Mouse (Mus musculus): ENCODE measurements around the gene Ptpn3. TPM values are rescaled to one million over a fixed set of nuclear protein-coding genes. Genes with fewer than 3 reads are reported as not detected.

Gene Ptpn3
- polyA plus RNA-seq, 1 experiment from 2014 or later, result 3.4 TPM

DNA sequence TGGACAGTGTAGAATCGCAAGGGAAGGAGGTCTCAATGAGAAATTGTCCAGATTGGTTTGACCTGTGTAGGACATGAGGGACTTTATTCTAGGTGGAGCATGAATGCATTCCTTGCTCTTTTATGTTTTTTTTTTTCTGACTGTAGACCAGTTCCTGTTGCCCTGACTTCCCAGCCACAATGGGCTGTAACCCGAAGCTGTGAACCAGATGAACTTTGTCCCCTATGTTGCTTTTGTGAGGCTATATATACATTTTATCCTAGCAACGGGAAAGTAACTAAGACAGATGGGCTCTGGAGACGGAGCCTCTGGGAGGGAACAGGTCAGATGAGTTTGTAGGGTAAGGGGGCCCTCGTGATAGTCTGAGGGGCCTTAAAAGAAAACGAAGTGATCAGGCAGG lies 115.6 kb downstream of the Ptpn3 start:
- ATAC-seq (ENCODE audit: low FRiP score) (no peak), DNase-seq (ENCODE audit: low spot score) (no peak)
- 16% methylated on average over 6 of the region's 6 CpGs for WGBS
- H3K4me3 ChIP-seq (ENCODE audit: low read depth, low read length), result no peak overlapping the region
- H3K9me3 ChIP-seq (ENCODE audit: control insufficient read depth, low read length), result no peaks in the 10 kb centered on the region
- H3K9ac ChIP-seq (ENCODE audit: low read depth, low read length), result no peak overlapping the region
- H3K4me1 ChIP-seq (replicated peaks; ENCODE audit: control insufficient read depth, insufficient read depth, low read length), result no peaks in the 10 kb centered on the region
- no peaks in the 10 kb centered on the region for H3K36me3 ChIP-seq (ENCODE audit: control insufficient read depth, insufficient read depth, low read length)
- no peak overlapping the region for H3K27ac ChIP-seq (ENCODE audit: low read depth, low read length)
- no peaks in the 10 kb centered on the region for H3K27me3 ChIP-seq (ENCODE audit: control insufficient read depth, insufficient read depth, low read length)
- no peak overlapping the region for H3K4me2 ChIP-seq (replicated peaks; ENCODE audit: low read depth, low read length)

GRCm38 (mm10) chr4:57185462-57185861 lies 116.2 kb downstream of the Ptpn3 start:
- Histone ChIP-seq H3K27me3 (ENCODE audit: control insufficient read depth, insufficient read depth, low read length) (no peaks in the 10 kb centered on the region), H3K9ac (ENCODE audit: low read depth, low read length) (no peak overlapping the region), H3K36me3 (ENCODE audit: control insufficient read depth, insufficient read depth, low read length) (no peaks in the 10 kb centered on the region), H3K9me3 (ENCODE audit: control insufficient read depth, low read length) (no peaks in the 10 kb centered on the region), H3K4me1 (replicated peaks; ENCODE audit: control insufficient read depth, insufficient read depth, low read length) (no peaks in the 10 kb centered on the region), H3K4me2 (replicated peaks; ENCODE audit: low read depth, low read length) (no peak overlapping the region), H3K27ac (ENCODE audit: low read depth, low read length) (no peak overlapping the region), H3K4me3 (ENCODE audit: low read depth, low read length) (no peak overlapping the region)
- 81% methylated on average over 8 of the region's 8 CpGs for WGBS
- DNase-seq (ENCODE audit: low spot score) (no peak), ATAC-seq (ENCODE audit: low FRiP score) (no peak)

DNA sequence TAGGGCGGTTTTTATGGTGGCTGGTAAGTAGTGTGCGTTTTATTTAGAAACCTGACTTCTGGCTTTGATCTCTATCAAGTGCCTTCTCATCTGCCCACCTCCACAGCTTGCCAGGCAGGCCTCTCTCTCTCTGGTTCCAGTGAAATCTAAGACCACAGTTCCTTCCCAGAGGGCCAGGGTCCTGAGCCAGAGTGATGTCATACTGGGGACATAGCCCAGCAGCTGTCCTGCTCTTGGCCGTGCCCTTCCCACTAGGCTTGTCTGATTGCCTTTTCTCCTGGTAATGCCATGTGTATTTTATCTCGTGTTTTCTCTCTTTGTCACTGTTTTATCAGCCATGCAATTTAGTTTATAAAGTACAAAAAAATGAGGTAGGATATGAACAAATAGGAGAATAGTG lies 118.1 kb downstream of the Ptpn3 start:
- 70% methylated on average over 4 of the region's 4 CpGs for WGBS
- Histone ChIP-seq H3K27ac (ENCODE audit: low read depth, low read length) (no peak overlapping the region), H3K9me3 (ENCODE audit: control insufficient read depth, low read length) (no peaks in the 10 kb centered on the region), H3K36me3 (ENCODE audit: control insufficient read depth, insufficient read depth, low read length) (no peaks in the 10 kb centered on the region), H3K27me3 (ENCODE audit: control insufficient read depth, insufficient read depth, low read length) (no peaks in the 10 kb centered on the region), H3K4me1 (replicated peaks; ENCODE audit: control insufficient read depth, insufficient read depth, low read length) (no peaks in the 10 kb centered on the region), H3K4me3 (ENCODE audit: low read depth, low read length) (no peak overlapping the region), H3K4me2 (replicated peaks; ENCODE audit: low read depth, low read length) (no peak overlapping the region), H3K9ac (ENCODE audit: low read depth, low read length) (no peak overlapping the region)
- ATAC-seq (ENCODE audit: low FRiP score), result no peak
- no peak for DNase-seq (ENCODE audit: low spot score)

- Histone ChIP-seq H3K9me3 (ENCODE audit: control insufficient read depth, low read length) (no peaks in the 10 kb centered on the region), H3K4me1 (replicated peaks; ENCODE audit: control insufficient read depth, insufficient read depth, low read length) (no peaks in the 10 kb centered on the region), H3K9ac (ENCODE audit: low read depth, low read length) (no peak overlapping the region), H3K36me3 (ENCODE audit: control insufficient read depth, insufficient read depth, low read length) (no peaks in the 10 kb centered on the region), H3K27ac (ENCODE audit: low read depth, low read length) (no peak overlapping the region), H3K27me3 (ENCODE audit: control insufficient read depth, insufficient read depth, low read length) (no peaks in the 10 kb centered on the region), H3K4me2 (replicated peaks; ENCODE audit: low read depth, low read length) (no peak overlapping the region), H3K4me3 (ENCODE audit: low read depth, low read length) (no peak overlapping the region)
- DNase-seq (ENCODE audit: low spot score) (no peak), ATAC-seq (ENCODE audit: low FRiP score) (no peak)
- WGBS, result 69% methylated on average over 1 of the region's 1 CpGs
Measured at GRCm38 (mm10) chr4:57181538-57181937, 120.1 kb downstream of the Ptpn3 start.

- H3K27ac ChIP-seq (ENCODE audit: low read depth, low read length), result no peak overlapping the region
- ATAC-seq (ENCODE audit: low FRiP score) (no peak), DNase-seq (ENCODE audit: low spot score) (no peak)
- H3K27me3 ChIP-seq (ENCODE audit: control insufficient read depth, insufficient read depth, low read length), result no peaks in the 10 kb centered on the region
- H3K4me2 ChIP-seq (replicated peaks; ENCODE audit: low read depth, low read length), result no peak overlapping the region
- no peak overlapping the region for H3K4me3 ChIP-seq (ENCODE audit: low read depth, low read length)
- no peaks in the 10 kb centered on the region for H3K9me3 ChIP-seq (ENCODE audit: control insufficient read depth, low read length)
- H3K9ac ChIP-seq (ENCODE audit: low read depth, low read length), result no peak overlapping the region
- no peaks in the 10 kb centered on the region for H3K4me1 ChIP-seq (replicated peaks; ENCODE audit: control insufficient read depth, insufficient read depth, low read length)
- H3K36me3 ChIP-seq (ENCODE audit: control insufficient read depth, insufficient read depth, low read length), result no peaks in the 10 kb centered on the region
- WGBS, result 81% methylated on average over 4 of the region's 4 CpGs
Measured at GRCm38 (mm10) chr4:57178881-57179280, 122.8 kb downstream of the Ptpn3 start.

GRCm38 (mm10) chr4:57175329-57175728 lies 126.3 kb downstream of the Ptpn3 start:
- WGBS, result 59% methylated on average over 10 of the region's 10 CpGs
- Histone ChIP-seq H3K4me1 (replicated peaks; ENCODE audit: control insufficient read depth, insufficient read depth, low read length) (no peaks in the 10 kb centered on the region), H3K27ac (ENCODE audit: low read depth, low read length) (no peak overlapping the region), H3K4me2 (replicated peaks; ENCODE audit: low read depth, low read length) (no peak overlapping the region), H3K27me3 (ENCODE audit: control insufficient read depth, insufficient read depth, low read length) (no peaks in the 10 kb centered on the region), H3K9ac (ENCODE audit: low read depth, low read length) (no peak overlapping the region), H3K9me3 (ENCODE audit: control insufficient read depth, low read length) (no peaks in the 10 kb centered on the region), H3K36me3 (ENCODE audit: control insufficient read depth, insufficient read depth, low read length) (no peaks in the 10 kb centered on the region), H3K4me3 (ENCODE audit: low read depth, low read length) (no peak overlapping the region)
- ATAC-seq (ENCODE audit: low FRiP score) (no peak), DNase-seq (ENCODE audit: low spot score) (no peak)

- no peaks in the 10 kb centered on the region for H3K4me1 ChIP-seq (replicated peaks; ENCODE audit: control insufficient read depth, insufficient read depth, low read length)
- H3K4me2 ChIP-seq (replicated peaks; ENCODE audit: low read depth, low read length), result no peak overlapping the region
- no peak for DNase-seq (ENCODE audit: low spot score)
- no peaks in the 10 kb centered on the region for H3K36me3 ChIP-seq (ENCODE audit: control insufficient read depth, insufficient read depth, low read length)
- H3K9ac ChIP-seq (ENCODE audit: low read depth, low read length), result no peak overlapping the region
- H3K27me3 ChIP-seq (ENCODE audit: control insufficient read depth, insufficient read depth, low read length), result no peaks in the 10 kb centered on the region
- 64% methylated on average over 8 of the region's 8 CpGs for WGBS
- no peak for ATAC-seq (ENCODE audit: low FRiP score)
- H3K27ac ChIP-seq (ENCODE audit: low read depth, low read length), result no peak overlapping the region
- no peak overlapping the region for H3K4me3 ChIP-seq (ENCODE audit: low read depth, low read length)
- H3K9me3 ChIP-seq (ENCODE audit: control insufficient read depth, low read length), result no peaks in the 10 kb centered on the region
Measured at GRCm38 (mm10) chr4:57172861-57173260, 128.8 kb downstream of the Ptpn3 start.

- H3K9ac ChIP-seq (ENCODE audit: low read depth, low read length), result no peak overlapping the region
- no peak overlapping the region for H3K4me2 ChIP-seq (replicated peaks; ENCODE audit: low read depth, low read length)
- WGBS, result 77% methylated on average over 5 of the region's 5 CpGs
- no peaks in the 10 kb centered on the region for H3K27me3 ChIP-seq (ENCODE audit: control insufficient read depth, insufficient read depth, low read length)
- DNase-seq (ENCODE audit: low spot score) (no peak), ATAC-seq (ENCODE audit: low FRiP score) (no peak)
- no peaks in the 10 kb centered on the region for H3K4me1 ChIP-seq (replicated peaks; ENCODE audit: control insufficient read depth, insufficient read depth, low read length)
- H3K9me3 ChIP-seq (ENCODE audit: control insufficient read depth, low read length), result no peaks in the 10 kb centered on the region
- no peak overlapping the region for H3K27ac ChIP-seq (ENCODE audit: low read depth, low read length)
- no peaks in the 10 kb centered on the region for H3K36me3 ChIP-seq (ENCODE audit: control insufficient read depth, insufficient read depth, low read length)
- no peak overlapping the region for H3K4me3 ChIP-seq (ENCODE audit: low read depth, low read length)
Measured at GRCm38 (mm10) chr4:57171817-57172216, 129.8 kb downstream of the Ptpn3 start.

DNA sequence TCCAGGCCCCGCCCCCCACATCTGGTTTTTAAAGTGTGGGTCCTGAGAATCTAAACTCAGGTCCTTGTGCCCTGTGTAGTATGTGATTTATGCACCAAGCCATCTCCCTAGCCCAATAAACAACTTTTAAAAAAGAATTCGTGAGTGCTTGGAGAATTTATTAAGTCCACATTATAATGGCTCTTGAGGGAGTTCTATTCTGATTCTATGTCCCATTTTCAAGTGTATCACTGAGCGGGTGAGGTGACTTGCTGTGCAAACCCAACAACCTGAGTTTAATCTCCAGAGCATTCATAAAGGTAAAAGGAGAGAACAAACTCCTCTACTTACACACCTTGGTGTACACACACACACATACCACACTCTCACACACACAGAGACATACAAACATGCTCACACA lies 133.0 kb downstream of the Ptpn3 start:
- DNase-seq (ENCODE audit: low spot score) (no peak), ATAC-seq (ENCODE audit: low FRiP score) (no peak)
- H3K4me3 ChIP-seq (ENCODE audit: low read depth, low read length), result no peak overlapping the region
- no peak overlapping the region for H3K4me2 ChIP-seq (replicated peaks; ENCODE audit: low read depth, low read length)
- H3K9me3 ChIP-seq (ENCODE audit: control insufficient read depth, low read length), result no peaks in the 10 kb centered on the region
- H3K27me3 ChIP-seq (ENCODE audit: control insufficient read depth, insufficient read depth, low read length), result no peaks in the 10 kb centered on the region
- H3K36me3 ChIP-seq (ENCODE audit: control insufficient read depth, insufficient read depth, low read length), result no peaks in the 10 kb centered on the region
- H3K4me1 ChIP-seq (replicated peaks; ENCODE audit: control insufficient read depth, insufficient read depth, low read length), result no peaks in the 10 kb centered on the region
- no peak overlapping the region for H3K27ac ChIP-seq (ENCODE audit: low read depth, low read length)
- no peak overlapping the region for H3K9ac ChIP-seq (ENCODE audit: low read depth, low read length)
- WGBS, result 84% methylated on average over 3 of the region's 3 CpGs
